Mouse (Mus musculus) embryonic facial prominence, embryonic 13.5 days (tissue): ENCODE data around the gene Olfr1282. TPM values are rescaled to one million over a fixed set of nuclear protein-coding genes. Genes with fewer than 3 reads are reported as not detected.
"Not testable (repeated sequence)": the region's sequence is repeated elsewhere in the genome, so short reads cannot be mapped to it uniquely, and the experiment has no call there.

ENCODE experiments used
- ATAC-seq: fragments of 200-750 bp; cut with Nextera tagmentation; 2 replicates; pipeline ENCODE4 v1.8.0; 2017; ENCODE audit warnings: low read depth; ENCODE audit not compliant: insufficient number of reproducible peaks, insufficient read depth, low FRiP score, low TSS enrichment
- H3K27ac ChIP-seq: fragments of 300-500 bp; sonication (generic); 2 replicates; pipeline ENCODE4 v1.5.1; 2015; ENCODE audit warnings: moderate library complexity, mild to moderate bottlenecking, inconsistent platforms
- H3K27me3 ChIP-seq: fragments of 300-500 bp; sonication (generic); 2 replicates; pipeline ENCODE4 v1.6.1; 2015; ENCODE audit warnings: mild to moderate bottlenecking, inconsistent platforms
- H3K36me3 ChIP-seq: fragments of 300-500 bp; sonication (generic); 2 replicates; pipeline ENCODE4 v1.6.1; 2015; ENCODE audit warnings: mild to moderate bottlenecking, inconsistent platforms
- H3K4me1 ChIP-seq: fragments of 300-500 bp; sonication (generic); 2 replicates; pipeline ENCODE4 v1.6.1; 2015; ENCODE audit warnings: inconsistent platforms
- H3K4me2 ChIP-seq: fragments of 300-500 bp; sonication (generic); 2 replicates; pipeline ENCODE4 v1.6.1; 2015; ENCODE audit warnings: moderate library complexity, mild to moderate bottlenecking, inconsistent platforms
- H3K4me3 ChIP-seq: fragments of 300-500 bp; sonication (generic); 2 replicates; pipeline ENCODE4 v1.5.1; 2015; ENCODE audit warnings: mild to moderate bottlenecking, inconsistent platforms
- H3K9ac ChIP-seq: fragments of 300-500 bp; sonication (generic); 2 replicates; pipeline ENCODE4 v1.6.1; 2015; ENCODE audit warnings: mild to moderate bottlenecking, inconsistent platforms
- H3K9me3 ChIP-seq: fragments of 300-500 bp; sonication (generic); 2 replicates; pipeline ENCODE4 v1.6.1; 2016; ENCODE audit warnings: inconsistent platforms
- WGBS: fragments of 180-500 bp; shearing (Covaris S2); methylation state at CpG from one replicate; pipeline ENCODE4 v1.1.7; 2015; ENCODE audit warnings: mixed read lengths; 5-methylcytosine and 5-hydroxymethylcytosine counted together
- polyA plus RNA-seq: library from polyadenylated mRNA; unstranded; fragments of >200 nt; fragmentation: Nextera tagmentation; extraction: Ambion mirVana; gene quantifications from 2 replicates; pipeline ENCODE4 v1.2.1, GENCODE M21; 2015

Gene Olfr1282
- not detected in 2 replicates for polyA plus RNA-seq

DNA sequence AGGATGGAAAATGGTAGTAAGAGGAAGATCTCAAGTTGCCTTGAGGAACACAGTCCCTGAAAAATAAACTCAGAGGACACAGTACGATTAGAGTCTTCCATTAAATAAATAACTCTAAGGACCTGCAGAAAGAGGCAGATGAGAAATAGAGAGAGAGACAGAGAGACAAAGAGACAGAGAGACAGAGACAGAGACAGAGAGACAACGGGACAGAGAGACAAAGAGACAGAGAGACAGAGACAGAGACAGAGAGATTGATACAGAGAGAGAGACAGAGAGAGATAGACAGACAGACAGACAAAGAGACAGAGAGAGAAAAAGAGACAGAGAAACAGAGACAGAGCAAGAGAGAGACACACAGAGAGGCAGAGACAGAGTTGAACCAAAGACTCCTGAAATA is at the start of gene Olfr1282:
Gene Olfr1282 (minus strand): TSS at position 101 of the 400 bp plus-strand sequence.
- no peak within 1 kb of the TSS for H3K27ac ChIP-seq
- 71% methylated on average over 2 of the region's 2 CpGs for WGBS
- H3K4me1 ChIP-seq = no peaks in the 10 kb centered on the region

DNA sequence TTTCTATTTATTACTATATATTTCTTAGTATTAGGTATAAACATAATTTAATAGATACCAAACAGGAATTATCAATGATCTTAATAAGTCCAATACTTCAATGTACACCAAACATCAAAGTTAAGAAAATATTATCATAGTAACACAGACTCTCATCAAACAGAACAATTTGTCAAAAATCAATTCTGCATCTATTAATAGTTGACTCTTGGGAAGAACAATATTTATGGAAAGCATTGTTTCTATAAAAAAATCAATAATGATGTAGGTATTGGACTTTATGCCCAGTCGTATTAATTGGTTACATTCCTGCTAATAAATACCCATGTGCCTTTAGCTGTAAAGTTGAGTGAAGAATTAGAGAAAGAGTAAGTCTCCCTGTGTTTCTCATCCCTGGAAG is 39.3 kb upstream of the Olfr1282 start, which contains the start of gene Olfr1284:
Gene Olfr1284 (plus strand): TSS at position 301 of the 400 bp plus-strand sequence.
- H3K9me3 ChIP-seq = no peaks in the 10 kb centered on the region
- H3K27me3 ChIP-seq = no peaks in the 10 kb centered on the region
- H3K4me1 ChIP-seq = no peaks in the 10 kb centered on the region
- 84% methylated on average over 1 of the region's 1 CpGs for WGBS
- H3K9ac ChIP-seq = no peak within 1 kb of the TSS
- H3K4me3 ChIP-seq = no peak within 1 kb of the TSS
- H3K27ac ChIP-seq = no peak within 1 kb of the TSS
- no peak within 1 kb of the TSS for H3K4me2 ChIP-seq
- H3K36me3 ChIP-seq = no peaks in the 10 kb centered on the region
- no peak for ATAC-seq

More for the DNA sequence above, at the start of gene Olfr1282:
- H3K9me3 ChIP-seq = no peaks in the 10 kb centered on the region
- H3K36me3 ChIP-seq = no peaks in the 10 kb centered on the region
- no peak within 1 kb of the TSS for H3K9ac ChIP-seq
- H3K27me3 ChIP-seq = no peaks in the 10 kb centered on the region
- no peak for ATAC-seq
- H3K4me2 ChIP-seq = no peak within 1 kb of the TSS
- no peak within 1 kb of the TSS for H3K4me3 ChIP-seq

DNA sequence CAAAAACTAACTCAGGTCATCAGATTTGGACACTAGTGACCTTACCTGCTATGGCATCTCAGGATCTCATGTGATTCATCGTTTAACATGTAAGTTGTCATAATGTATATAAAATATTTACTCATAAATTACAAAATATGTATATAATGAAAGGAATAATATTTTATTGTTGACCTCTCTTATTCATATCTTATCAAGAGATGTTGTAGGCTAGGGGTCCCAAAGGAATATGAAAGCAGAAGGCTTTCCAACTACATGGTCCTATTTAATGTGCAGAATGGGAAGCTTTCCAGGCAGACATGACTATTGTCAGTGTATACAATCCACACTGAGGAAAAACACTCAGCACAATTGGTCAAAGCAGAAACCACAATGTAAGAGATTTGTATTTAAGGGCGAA is 30.6 kb upstream of the Olfr1282 start, which contains the start of gene Olfr1283:
Gene Olfr1283 (plus strand): TSS at position 301 of the 400 bp plus-strand sequence.
- 64% methylated on average over 2 of the region's 2 CpGs for WGBS
- H3K27me3 ChIP-seq = no peaks in the 10 kb centered on the region
- H3K4me1 ChIP-seq = no peaks in the 10 kb centered on the region
- ATAC-seq = no peak
- H3K27ac ChIP-seq = no peak within 1 kb of the TSS
- H3K36me3 ChIP-seq = no peaks in the 10 kb centered on the region
- H3K9me3 ChIP-seq = no peaks in the 10 kb centered on the region
- no peak within 1 kb of the TSS for H3K9ac ChIP-seq
- no peak within 1 kb of the TSS for H3K4me3 ChIP-seq
- no peak within 1 kb of the TSS for H3K4me2 ChIP-seq

DNA sequence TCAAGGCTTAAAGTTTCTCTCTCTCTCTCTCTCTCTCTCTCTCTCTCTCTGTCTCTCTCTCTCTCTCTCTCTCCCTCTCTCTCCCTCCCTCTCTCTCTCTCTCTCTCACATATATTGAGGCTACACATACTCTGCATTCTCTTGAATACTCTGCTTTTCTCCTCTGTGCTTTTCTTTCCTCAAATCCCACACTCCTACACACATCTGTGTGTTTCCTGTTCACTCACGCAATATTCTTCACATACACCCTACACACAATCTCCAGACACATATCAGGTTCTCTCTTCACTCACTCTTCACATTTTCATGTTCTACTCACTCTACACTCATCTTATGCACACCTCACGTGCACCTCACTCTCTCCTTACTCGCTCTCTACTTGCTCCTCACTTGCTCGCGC is 2.2 kb downstream of the Olfr1282 start:
- H3K27ac ChIP-seq, ATAC-seq, H3K4me2 ChIP-seq, H3K4me3 ChIP-seq, H3K36me3 ChIP-seq, H3K4me1 ChIP-seq, H3K9ac ChIP-seq, H3K27me3 ChIP-seq, H3K9me3 ChIP-seq: not testable (repeated sequence)
- 86% methylated on average over 5 of the region's 5 CpGs for WGBS

DNA sequence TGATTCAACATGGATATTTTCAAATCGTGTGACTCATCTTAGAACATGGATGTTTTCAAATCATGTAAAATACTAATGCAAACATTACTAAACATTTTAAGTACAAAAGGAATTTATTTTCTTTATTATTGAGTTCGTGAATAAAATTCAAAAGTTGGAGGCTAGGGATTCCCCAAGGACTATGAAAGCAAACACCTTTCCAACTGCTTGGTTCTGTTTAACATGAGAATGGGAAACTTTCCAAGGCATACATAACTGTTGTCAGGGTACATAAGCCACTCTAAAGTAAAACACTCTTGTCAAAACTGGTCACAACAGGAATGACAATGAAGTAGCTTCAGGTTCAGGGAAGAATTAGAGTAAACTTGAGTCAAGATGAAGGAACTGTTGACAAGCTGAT is 9.7 kb downstream of the Olfr1282 start, which contains the start of gene Olfr1281:
Gene Olfr1281 (plus strand): TSS at position 301 of the 400 bp plus-strand sequence.
- ATAC-seq = no peak
- Histone ChIP-seq H3K4me2 (no peak within 1 kb of the TSS), H3K4me3 (no peak within 1 kb of the TSS), H3K36me3 (no peaks in the 10 kb centered on the region), H3K27ac (no peak within 1 kb of the TSS), H3K27me3 (no peaks in the 10 kb centered on the region), H3K9me3 (no peaks in the 10 kb centered on the region), H3K4me1 (no peaks in the 10 kb centered on the region), H3K9ac (no peak within 1 kb of the TSS)
- WGBS = 65% methylated on average over 2 of the region's 2 CpGs

DNA sequence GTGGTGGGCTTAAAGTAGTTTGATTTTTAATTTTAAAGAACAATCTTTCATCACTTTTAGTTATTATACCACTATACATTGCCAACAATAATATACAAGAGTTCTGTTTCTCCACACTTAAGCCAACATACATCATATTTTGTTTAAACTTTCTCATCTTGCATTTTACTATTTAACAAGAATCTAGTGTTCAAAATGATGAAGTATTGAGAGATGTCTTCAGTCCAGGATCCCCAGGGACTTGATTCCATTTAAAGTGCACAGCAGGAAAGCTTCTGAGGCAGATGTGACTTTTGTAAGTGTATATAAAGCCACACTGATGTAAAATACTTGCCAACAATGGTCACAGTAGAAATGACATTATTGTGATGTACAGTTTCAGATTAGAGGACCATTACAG is 22.2 kb downstream of the Olfr1282 start, which contains the start of gene Olfr1280:
Gene Olfr1280 (plus strand): TSS at position 301 of the 400 bp plus-strand sequence.
- no peaks in the 10 kb centered on the region for H3K27me3 ChIP-seq
- H3K4me2 ChIP-seq = no peak within 1 kb of the TSS
- H3K9ac ChIP-seq = no peak within 1 kb of the TSS
- H3K27ac ChIP-seq = no peak within 1 kb of the TSS
- H3K4me3 ChIP-seq = no peak within 1 kb of the TSS
- H3K36me3 ChIP-seq = no peaks in the 10 kb centered on the region
- H3K4me1 ChIP-seq = no peaks in the 10 kb centered on the region
- no peaks in the 10 kb centered on the region for H3K9me3 ChIP-seq
- ATAC-seq = no peak

DNA sequence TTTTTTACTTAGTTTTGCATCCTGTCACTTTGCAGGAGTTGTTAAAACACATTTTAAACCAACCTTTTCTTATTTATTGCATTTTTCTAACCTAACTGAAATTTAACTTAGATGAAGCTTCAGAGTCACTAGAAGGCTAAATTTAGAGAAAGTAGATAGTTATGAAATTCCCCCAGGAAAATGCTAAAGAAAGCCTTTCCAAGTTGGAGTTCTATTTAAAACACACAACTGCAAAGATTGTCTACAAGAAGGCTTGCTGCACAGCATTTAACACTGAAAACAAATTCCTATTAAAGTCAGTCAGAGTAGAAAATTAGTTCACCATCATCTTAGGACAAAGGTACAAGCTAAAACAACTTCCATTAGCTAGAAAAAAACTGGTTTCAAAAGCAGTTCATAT is 35.5 kb downstream of the Olfr1282 start, which contains the start of gene Olfr1279:
Gene Olfr1279 (plus strand): TSS at position 262 of the 400 bp plus-strand sequence.
- no peak within 1 kb of the TSS for H3K27ac ChIP-seq
- H3K4me2 ChIP-seq = no peak within 1 kb of the TSS
- no peak for ATAC-seq
- no peaks in the 10 kb centered on the region for H3K4me1 ChIP-seq
- no peak within 1 kb of the TSS for H3K9ac ChIP-seq
- H3K9me3 ChIP-seq = no peaks in the 10 kb centered on the region
- H3K27me3 ChIP-seq = no peaks in the 10 kb centered on the region
- no peaks in the 10 kb centered on the region for H3K36me3 ChIP-seq
- H3K4me3 ChIP-seq = no peak within 1 kb of the TSS

DNA sequence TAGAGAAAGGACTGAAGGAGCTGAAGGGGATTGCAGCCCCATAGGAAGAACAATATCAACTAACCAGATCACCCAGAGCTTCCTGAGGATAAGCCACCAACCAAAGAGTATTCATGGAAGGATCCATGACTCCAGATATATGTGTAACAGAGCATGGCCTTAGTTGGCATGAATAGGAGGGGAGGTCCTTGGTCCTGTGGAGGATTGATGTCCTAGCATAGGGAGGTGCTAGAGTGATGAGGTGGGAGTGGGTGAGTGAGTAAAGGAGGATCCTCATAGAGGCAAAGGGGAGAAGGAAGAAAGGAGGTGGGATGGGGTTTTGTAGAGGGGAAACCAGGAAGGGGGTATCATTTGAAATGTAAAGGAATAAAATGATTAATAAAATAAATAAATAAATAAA is 37.3 kb downstream of the Olfr1282 start:
- Histone ChIP-seq H3K27me3 (no peaks in the 10 kb centered on the region), H3K4me1 (no peaks in the 10 kb centered on the region), H3K4me2 (no peak overlapping the region), H3K36me3 (no peaks in the 10 kb centered on the region), H3K9ac (no peak overlapping the region), H3K27ac (no peak overlapping the region), H3K4me3 (no peak overlapping the region), H3K9me3 (no peaks in the 10 kb centered on the region)
- ATAC-seq = no peak

DNA sequence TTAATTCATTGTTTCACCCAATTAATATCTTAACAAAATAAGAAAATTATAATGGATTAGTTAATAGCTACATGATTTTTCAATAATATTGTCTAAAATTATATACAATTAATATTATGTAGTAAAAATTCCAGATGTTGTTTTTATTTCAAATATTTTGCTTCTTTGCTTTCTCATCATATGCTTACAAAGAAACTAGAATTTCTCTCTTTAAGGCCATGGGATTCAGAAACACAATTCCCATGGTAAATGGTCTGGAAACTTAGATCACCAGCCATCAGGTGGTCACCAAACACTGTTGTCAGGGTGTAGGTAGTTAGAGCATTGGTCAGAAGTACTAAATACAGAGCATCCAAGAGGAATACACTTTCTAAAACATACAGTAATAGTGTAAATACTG is 46.0 kb downstream of the Olfr1282 start, which contains the start of gene Olfr1278:
Gene Olfr1278 (plus strand): TSS at position 301 of the 400 bp plus-strand sequence.
- no peak within 1 kb of the TSS for H3K4me2 ChIP-seq
- no peak within 1 kb of the TSS for H3K27ac ChIP-seq
- no peaks in the 10 kb centered on the region for H3K27me3 ChIP-seq
- no peak within 1 kb of the TSS for H3K9ac ChIP-seq
- H3K4me1 ChIP-seq = no peaks in the 10 kb centered on the region
- H3K36me3 ChIP-seq = no peaks in the 10 kb centered on the region
- H3K9me3 ChIP-seq = no peaks in the 10 kb centered on the region
- ATAC-seq = no peak
- no peak within 1 kb of the TSS for H3K4me3 ChIP-seq

Other genes with a start within 250 kb of the Olfr1282 start
- not detected in 2 replicates for gene Gm13941, start 230.1 kb downstream of the Olfr1282 start, polyA plus RNA-seq
- not detected in 2 replicates for gene Gm15130, start 183.1 kb downstream of the Olfr1282 start, polyA plus RNA-seq
- not detected in 2 replicates for gene 4930430A15Rik, start 106.5 kb downstream of the Olfr1282 start, polyA plus RNA-seq
- gene Olfr1275, start 100.8 kb downstream of the Olfr1282 start, polyA plus RNA-seq = not detected in 2 replicates
- not detected in 2 replicates for gene Olfr1276, start 81.6 kb downstream of the Olfr1282 start, polyA plus RNA-seq
- not detected in 2 replicates for gene Olfr1277, start 62.0 kb downstream of the Olfr1282 start, polyA plus RNA-seq
- gene Olfr1278, start 45.9 kb downstream of the Olfr1282 start, polyA plus RNA-seq = not detected in 2 replicates
- not detected in 2 replicates for gene Olfr1279, start 35.4 kb downstream of the Olfr1282 start, polyA plus RNA-seq
- not detected in 2 replicates for gene Olfr1280, start 22.1 kb downstream of the Olfr1282 start, polyA plus RNA-seq
- not detected in 2 replicates for gene Olfr1281, start 9.6 kb downstream of the Olfr1282 start, polyA plus RNA-seq
- gene Olfr1283, start 30.7 kb upstream of the Olfr1282 start, polyA plus RNA-seq = not detected in 2 replicates
- gene Olfr1284, start 39.4 kb upstream of the Olfr1282 start, polyA plus RNA-seq = not detected in 2 replicates
- gene Olfr1286, start 87.0 kb upstream of the Olfr1282 start, polyA plus RNA-seq = not detected in 2 replicates
- not detected in 2 replicates for gene Olfr1287, start 113.1 kb upstream of the Olfr1282 start, polyA plus RNA-seq
- gene Olfr1288, start 138.0 kb upstream of the Olfr1282 start, polyA plus RNA-seq = not detected in 2 replicates
- gene Olfr1289, start 144.7 kb upstream of the Olfr1282 start, polyA plus RNA-seq = not detected in 2 replicates
- not detected in 2 replicates for gene Olfr1290, start 157.8 kb upstream of the Olfr1282 start, polyA plus RNA-seq
- not detected in 2 replicates for gene Olfr1291-ps1, start 161.1 kb upstream of the Olfr1282 start, polyA plus RNA-seq
- gene Olfr1293-ps, start 189.1 kb upstream of the Olfr1282 start, polyA plus RNA-seq = not detected in 2 replicates
- not detected in 2 replicates for gene Olfr1294, start 204.2 kb upstream of the Olfr1282 start, polyA plus RNA-seq
- not detected in 2 replicates for gene Olfr1295, start 233.6 kb upstream of the Olfr1282 start, polyA plus RNA-seq